Mouse (Mus musculus) cerebellum, postnatal 4 days (tissue): ENCODE measurements around the gene Clec10a.

ENCODE experiments used
- DNase-seq, 2 experiments: peaks; one replicate each; pipeline ENCODE4 v3.0.0; 2022; ENCODE audit warnings: low spot score in 2 of 2, mixed read lengths in 1 of 2

The Clec10a gene

GRCm38 (mm10) chr11:70216103-70216502, 60.1 kb downstream of the Clec10a start:
- no peak for DNase-seq

DNA sequence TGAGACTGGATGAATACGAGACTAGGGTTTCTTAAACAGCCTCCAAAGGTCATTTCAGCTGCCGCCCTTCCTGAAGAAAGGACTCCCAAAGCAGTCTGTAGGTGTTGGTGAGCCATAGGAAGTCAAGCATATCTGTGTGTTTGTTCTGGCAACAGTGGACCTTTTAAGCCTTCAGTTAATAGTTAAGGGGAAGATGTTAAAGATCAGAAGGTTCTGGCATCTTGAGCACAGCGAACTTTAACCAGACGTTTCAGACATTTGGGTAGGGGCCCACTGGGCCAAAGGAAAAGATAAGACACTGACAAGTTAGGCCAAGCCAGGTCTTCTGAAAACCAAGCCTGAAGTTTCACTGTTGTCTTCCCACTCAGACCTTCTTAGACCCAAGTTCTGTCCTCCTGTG, 62.0 kb downstream of the Clec10a start:
- no peak for DNase-seq

DNA sequence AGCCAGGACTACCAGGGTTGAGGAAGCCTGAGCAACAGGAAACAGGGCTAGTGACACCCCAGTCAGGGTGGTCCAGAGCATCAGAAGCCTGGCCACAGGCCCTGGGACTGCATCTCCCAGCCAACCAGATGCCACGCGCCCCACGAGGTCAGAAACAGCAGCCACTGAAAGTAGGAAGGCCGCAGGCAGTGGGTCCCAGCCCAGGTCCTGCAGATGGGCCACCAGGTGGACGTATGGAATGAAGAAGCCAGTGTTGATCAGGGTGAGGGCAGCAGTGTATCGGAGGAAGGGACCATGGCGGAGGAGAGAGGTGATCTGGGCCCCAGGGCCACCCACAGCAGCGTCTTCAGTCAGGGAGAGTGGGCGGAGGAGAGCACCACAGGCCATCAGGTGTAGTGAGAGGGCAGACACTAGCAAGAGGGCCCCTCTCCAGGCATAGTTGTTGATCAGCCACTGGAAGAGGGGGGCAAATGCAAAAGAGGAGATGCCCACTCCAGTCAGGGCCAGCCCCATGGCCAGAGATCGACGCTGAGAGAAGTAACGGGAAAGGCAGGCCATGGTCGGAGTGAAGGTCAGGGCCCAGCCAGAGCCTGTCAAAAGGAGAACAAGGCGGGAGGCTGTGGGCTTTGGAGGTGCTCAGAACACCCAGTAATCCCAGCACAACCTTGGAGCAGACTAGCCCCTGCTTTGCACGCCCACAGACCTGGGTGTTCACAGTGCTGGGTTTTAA, 62.9 kb downstream of the Clec10a start:
- peak in 1 of 2 experiments; percentile 17 for DNase-seq

DNA sequence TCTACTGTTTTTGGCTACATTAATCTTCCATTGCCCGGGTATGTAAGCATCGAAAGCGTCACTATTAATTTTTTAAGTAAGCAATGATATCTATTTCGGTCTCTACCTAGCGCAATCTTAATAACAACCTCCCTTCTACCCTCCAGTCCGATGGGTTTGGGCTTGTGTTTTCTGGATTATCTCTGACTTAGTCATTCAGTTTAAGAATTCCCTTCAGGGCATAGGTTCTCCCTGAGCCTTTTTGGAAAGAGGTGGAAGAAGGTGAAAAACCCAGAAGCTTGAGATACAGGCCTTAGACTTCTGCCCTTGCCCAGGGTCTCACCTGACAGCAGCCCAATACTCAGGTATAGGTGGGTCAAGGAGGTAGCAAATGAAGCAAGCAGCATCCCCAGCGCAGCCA, 63.9 kb downstream of the Clec10a start:
- DNase-seq = no peak

DNA sequence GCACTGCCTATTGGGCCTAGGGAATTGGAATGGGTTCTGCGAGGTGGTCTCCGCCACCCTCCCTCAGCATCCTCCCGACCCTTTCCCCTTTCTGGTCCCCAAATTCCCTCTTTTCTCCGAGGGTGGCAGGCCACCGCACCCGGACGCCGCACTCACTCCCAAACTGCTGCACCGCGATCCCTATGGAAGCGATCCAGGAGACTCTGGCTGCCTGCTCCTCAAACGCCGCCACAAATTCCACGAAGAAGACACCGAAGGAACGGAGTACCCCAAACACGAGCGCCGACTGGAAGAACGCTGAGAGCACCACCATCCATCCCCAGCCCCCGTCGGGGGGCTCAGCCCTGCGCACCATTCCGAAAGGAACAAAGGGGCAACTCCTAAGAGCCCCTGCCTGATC, 64.3 kb downstream of the Clec10a start:
- peak; percentile 18 to 39 for DNase-seq
